Mouse (Mus musculus): Measurements from ENCODE around the gene Gin1.
"Not testable (repeated sequence)": the region's sequence is repeated elsewhere in the genome, so short reads cannot be mapped to it uniquely, and the experiment has no call there.

The Gin1 gene

DNA sequence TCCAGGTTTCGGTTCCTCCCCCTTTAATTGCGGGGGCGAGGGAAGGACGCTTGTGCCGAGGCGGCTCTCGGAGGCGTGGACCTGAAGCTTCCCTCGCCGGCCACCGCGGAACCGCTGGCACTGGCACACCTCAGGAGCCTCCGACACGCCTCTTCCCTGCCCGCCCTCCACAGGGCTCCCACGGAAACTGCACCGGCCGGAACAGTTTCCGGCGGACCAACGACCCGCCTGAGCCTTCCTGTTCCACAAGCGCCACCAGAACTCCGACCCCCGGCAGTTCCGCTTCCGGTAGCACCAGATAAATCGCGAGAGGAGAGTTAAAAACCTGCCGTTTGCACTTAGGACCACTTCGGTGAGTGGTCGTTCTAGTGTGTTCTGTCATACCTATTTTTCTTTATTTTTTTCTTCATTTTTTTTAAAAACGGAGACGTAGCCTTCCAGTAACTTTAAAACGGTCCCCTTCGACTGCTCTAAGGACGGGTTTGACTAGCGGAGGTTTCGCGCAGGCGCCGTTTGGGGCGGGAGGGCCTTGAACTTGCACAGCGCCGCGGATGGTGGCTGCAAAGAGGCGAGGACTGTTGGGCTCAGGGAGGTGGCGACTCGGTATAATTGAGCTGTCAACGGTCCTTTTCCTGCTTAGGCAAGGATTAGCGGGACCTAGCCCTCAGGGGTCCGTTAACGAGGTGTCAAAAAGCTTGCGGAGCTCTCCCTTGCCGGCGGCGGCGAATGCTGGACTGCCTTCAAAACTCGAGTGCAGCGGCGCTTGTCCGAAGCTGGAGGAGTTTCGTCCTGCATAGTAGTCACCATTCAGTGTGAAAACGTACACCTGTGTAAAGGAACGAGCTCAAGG lies at the start of gene Gin1, which contains the start of gene Ppip5k2:
TSS of gene Gin1 (plus strand) at position 269 of the 850 bp plus-strand sequence.
TSS of gene Ppip5k2 (minus strand) at position 508 of the 850 bp plus-strand sequence.
- peak; percentile 95 to 97 for DNase-seq

GRCm38 (mm10) chr1:97726730-97727129 lies 43.2 kb upstream of the Gin1 start:
- DNase-seq = peak in 1 of 2 experiments; percentile 4

DNA sequence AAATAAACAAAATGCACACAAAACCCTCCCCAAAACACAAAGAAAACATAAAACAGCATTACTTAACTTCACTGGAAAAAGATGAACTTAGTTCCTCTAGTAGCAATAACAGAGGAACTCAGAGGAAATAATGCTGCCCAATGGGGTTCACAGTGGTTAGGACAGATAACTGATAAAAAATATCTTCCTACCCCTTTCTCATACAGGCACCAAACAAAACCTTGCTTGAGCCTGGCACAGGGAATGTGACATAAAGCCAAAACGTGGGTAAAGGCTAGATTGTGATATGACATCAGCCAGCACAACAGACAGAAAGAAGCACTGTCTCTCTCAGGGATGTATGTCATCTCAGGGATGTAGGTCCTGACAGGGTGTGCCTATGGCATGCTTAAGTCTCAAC lies 40.6 kb upstream of the Gin1 start:
- no peak for DNase-seq

GRCm38 (mm10) chr1:97743063-97743462 lies 26.9 kb upstream of the Gin1 start:
- no peak for DNase-seq

DNA sequence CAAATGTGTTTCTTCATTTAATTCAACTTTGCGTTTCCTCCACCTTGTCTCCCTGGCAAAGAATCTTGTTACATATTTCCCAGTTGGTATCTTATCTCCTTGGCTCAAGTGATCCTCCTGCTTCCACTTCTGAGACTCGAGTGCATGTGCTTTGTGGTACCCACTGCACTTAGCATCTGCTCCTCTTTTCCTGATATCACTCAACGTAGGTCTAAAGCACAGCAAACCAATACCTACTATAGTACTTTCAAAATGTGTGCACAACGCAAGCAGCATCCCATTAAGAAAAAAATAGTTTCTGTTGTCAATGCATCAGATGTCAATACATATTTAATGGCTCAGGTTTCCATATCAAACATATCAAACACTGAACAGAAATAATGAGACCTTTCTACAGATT lies 24.3 kb upstream of the Gin1 start:
- no peak for DNase-seq

- DNase-seq = no peak
Measured at GRCm38 (mm10) chr1:97746261-97746660, 23.7 kb upstream of the Gin1 start.

- DNase-seq = no peak
Measured at GRCm38 (mm10) chr1:97748163-97748562, 21.8 kb upstream of the Gin1 start.

DNA sequence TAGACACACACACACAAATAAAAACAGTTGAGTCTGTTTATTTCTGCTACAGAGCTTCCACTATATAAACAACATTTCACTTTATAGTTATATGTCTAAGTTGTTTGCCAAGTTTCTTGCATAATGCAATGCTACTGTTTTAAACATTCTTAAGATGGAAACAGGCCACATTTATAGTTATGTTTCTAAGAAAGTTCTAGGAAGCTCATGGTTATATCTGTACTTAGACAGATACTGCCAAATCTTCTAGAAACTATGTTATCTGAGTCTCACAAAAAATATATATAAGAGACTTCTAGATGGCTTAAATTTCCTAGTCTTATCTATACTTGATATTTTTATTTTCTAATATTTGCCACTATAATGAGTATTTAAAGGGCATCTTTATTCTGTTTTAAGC lies 16.8 kb upstream of the Gin1 start:
- DNase-seq = no peak

- no peak for DNase-seq
Measured at GRCm38 (mm10) chr1:97754392-97754791, 15.6 kb upstream of the Gin1 start.

GRCm38 (mm10) chr1:97759841-97760240 lies 10.1 kb upstream of the Gin1 start:
- no peak for DNase-seq

DNA sequence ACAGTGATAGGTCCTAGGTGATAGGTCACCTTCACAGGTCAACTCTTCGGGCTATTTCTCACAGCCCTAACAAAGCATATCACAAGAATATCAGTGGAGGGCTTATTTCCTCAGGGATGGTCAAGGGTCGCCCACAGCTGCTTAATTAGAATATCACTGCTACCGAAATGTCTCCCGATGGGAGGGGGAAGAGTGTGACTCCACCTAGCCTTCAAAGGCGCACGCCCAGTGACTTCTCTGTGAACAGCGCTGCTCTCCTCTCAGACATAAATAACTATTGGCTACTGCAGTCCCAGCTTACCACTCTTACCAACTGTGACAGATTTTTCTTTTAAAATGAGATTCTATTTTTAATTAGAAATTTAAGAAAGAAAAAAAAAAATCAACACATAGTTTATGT lies 9.4 kb upstream of the Gin1 start:
- DNase-seq = no peak

DNA sequence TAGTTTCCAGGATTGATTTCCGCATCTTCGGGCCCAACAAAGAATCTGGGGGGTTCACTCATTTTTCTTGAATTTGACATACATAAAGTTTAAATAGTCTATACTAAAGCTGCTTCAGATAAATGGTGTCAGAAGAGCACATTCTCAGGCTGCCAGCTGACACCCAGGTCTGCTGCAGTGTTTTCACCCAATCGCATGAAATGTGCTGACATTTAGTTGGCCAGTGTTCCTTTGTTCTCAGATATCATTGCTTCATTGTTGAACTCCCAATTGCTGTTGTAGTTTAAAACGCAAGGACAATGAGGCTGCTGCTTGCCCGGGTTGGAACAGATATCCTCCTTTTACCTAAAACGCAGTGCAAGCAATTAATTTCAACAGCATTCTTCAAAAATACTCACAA lies 8.5 kb upstream of the Gin1 start:
- DNase-seq = no peak

GRCm38 (mm10) chr1:97765712-97766111 lies 4.3 kb upstream of the Gin1 start:
- DNase-seq = not testable (repeated sequence)

DNA sequence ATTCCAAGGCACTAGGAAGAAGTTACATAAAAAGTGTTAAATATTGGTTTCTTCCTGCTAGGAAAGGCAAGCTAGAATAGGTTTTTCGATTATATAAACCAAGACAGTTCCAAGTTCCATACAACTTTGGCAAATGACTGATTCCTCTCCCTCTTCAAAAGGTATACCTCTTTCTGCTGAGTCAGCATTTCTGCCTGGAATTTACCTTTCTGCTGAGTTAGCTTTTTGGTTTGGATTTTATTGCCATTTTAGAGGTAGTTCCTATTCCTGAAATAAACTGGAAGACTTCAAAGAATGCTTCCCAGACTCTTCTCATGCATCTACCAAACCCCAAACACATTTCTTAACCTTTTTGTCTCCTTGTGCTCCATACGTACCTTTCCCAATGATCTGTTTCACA lies 1.9 kb upstream of the Gin1 start:
- DNase-seq = no peak

DNA sequence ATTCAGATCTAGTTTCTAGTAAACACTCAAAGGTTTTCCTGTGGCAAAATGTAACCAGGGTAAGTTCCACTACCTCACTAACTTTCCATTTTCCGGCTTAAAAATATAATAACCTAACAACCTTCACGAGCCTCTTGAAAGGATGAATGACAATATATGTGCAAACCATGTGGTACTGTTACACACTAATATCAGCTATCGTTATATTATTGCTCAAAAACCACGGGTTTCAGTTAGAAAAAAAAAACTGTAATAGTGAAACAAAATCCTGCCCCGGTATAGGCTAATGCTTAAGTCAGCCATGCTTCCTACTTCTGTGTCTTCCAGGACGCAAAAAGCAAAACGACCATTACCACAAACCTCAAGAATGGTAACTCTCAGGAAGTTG lies 1.1 kb upstream of the Gin1 start:
- DNase-seq = no peak

GRCm38 (mm10) chr1:97769294-97769903 lies 573 bp upstream of the Gin1 start:
- peak; percentile 6 to 33 for DNase-seq

- DNase-seq = no peak
Measured at GRCm38 (mm10) chr1:97771118-97771517, 1.1 kb downstream of the Gin1 start.

- DNase-seq = no peak
Measured at GRCm38 (mm10) chr1:97771727-97772126, 1.8 kb downstream of the Gin1 start.

DNA sequence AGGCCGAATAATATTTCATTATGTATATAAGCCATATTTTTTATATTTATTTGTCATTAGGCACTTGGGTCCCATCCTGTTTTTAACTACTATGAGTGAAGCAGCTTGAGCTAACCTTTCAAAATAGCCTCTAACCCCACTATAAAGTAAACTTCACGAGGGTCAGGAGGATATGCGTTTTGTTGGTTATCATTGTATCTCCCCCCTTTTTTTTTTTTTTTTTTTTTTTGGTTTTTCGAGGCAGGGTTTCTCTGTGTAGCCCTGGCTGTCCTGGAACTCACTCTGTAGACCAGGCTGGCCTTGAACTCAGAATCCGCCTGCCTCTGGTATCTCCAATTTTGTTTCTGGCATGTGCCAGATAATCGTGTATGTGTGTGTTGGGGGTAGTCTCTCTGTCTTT lies 3.4 kb downstream of the Gin1 start:
- DNase-seq = no peak

DNA sequence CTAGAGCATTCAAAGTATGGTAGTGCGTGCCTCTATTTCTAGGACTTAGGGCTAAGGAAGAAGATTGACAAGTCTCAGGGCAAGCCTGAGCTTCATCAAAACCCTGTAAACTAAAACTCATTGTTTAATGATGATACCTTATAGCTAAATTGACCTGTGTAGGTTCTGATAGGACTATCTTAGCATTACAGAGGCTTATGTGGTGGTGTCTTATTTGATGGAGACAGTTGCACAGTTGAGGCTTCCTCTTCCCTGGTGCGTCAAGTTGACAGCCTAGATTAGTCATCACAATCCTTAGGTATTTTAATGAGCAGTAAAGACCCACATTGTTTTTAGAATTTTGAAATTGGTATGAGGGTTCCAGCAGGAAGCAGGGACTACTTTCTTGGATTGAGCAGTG lies 4.0 kb downstream of the Gin1 start:
- DNase-seq = no peak

GRCm38 (mm10) chr1:97781674-97782073 lies 11.7 kb downstream of the Gin1 start:
- DNase-seq = no peak

GRCm38 (mm10) chr1:97784928-97785327 lies 15.0 kb downstream of the Gin1 start:
- no peak for DNase-seq

DNA sequence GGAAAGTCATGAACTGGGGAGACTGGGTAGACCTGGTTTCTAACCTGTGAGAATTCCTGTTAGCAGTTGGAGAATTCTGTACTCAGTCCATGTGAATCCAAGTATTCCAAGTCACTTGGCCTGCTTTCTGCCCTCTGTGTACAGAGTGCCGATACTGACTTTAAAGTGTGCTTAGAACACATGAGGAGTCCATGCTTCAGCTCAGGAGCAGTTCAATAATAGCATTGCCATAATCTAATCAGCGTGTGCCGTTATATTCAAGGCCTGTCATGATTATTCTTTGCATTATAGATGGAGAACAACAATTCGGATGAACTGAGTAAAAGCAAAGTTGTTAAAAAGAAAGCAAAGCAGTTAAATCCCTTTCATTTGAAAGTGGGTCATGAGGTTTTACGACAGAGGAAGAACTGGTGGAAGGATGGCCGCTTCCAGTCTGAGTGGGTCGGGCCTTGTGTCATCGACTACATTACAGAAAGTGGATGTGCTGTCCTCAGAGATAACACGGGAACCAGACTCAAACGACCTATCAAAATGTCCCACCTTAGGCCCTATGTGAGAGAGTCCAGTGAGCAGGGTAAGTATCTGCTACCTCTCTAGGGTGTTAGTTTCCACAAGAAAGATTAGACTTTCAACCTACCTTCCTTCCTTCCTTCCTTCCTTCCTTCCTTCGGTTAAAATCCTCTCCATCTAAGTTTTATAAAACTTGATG lies 15.9 kb downstream of the Gin1 start:
- DNase-seq = no peak

- DNase-seq = no peak
Measured at GRCm38 (mm10) chr1:97787674-97788073, 17.7 kb downstream of the Gin1 start.
